ENCODE assay signal across 14 mouse cellular contexts in genomic region chr2:51986695-51987094, GRCm38 (mm10). TPM values are rescaled to one million over a fixed set of nuclear protein-coding genes. Genes with fewer than 3 reads are reported as not detected.
"Had no signal": no experiment of that assay in that cellular context is flagged by ENCODE, and none has a peak within 500 bp of the region (broad histone marks: within the 10 kb centered on the region; RNA-seq: fewer than 3 reads in every experiment).

No protein-coding gene starts in this region.

- H3K9me3 ChIP-seq: limb, embryonic 10.5 days; liver, embryonic 15.5 days; megakaryocyte, embryonic 14.5 days; midbrain, embryonic 15.5 days; neural tube, embryonic 13.5 days had no signal

- H3K4me1 ChIP-seq: neural tube, embryonic 13.5 days had no signal

- DNase-seq: kidney, adult 18-20 months; kidney, postnatal 10 days; kidney, postnatal 4 days; right cerebral cortex, postnatal 14 days; thymus, postnatal 4 days had no signal

- H3K36me3 ChIP-seq: limb, embryonic 10.5 days; liver, embryonic 15.5 days; midbrain, embryonic 15.5 days; neural tube, embryonic 13.5 days had no signal

- H3K4me3 ChIP-seq: layer of hippocampus, adult 2 months; limb, embryonic 10.5 days; liver, embryonic 15.5 days; megakaryocyte, embryonic 14.5 days; midbrain, embryonic 15.5 days; neural tube, embryonic 13.5 days had no signal

- H3K9ac ChIP-seq: liver, embryonic 15.5 days; midbrain, embryonic 15.5 days; neural tube, embryonic 13.5 days had no signal

- H3K27ac ChIP-seq: layer of hippocampus, adult 2 months; limb, embryonic 10.5 days; liver, embryonic 15.5 days; macrophage; midbrain, embryonic 15.5 days; neural tube, embryonic 13.5 days had no signal

- ATAC-seq: midbrain, embryonic 15.5 days had no signal

- H3K4me2 ChIP-seq: liver, embryonic 11.5 days; liver, embryonic 15.5 days; midbrain, embryonic 11.5 days; midbrain, embryonic 15.5 days; neural tube, embryonic 13.5 days had no signal

- H3K27me3 ChIP-seq: liver, embryonic 15.5 days; midbrain, embryonic 15.5 days; neural tube, embryonic 13.5 days had no signal

RNA-seq across cellular contexts. Expression of gene Tnfaip6, which starts 51.1 kb away (rescaled TPM):
- polyA plus RNA-seq: macrophage had no signal
